Mouse (Mus musculus) hindbrain, embryonic 13.5 days (tissue): ENCODE measurements at regions not wholly inside any gene's neighbourhood (a gene's known extent, or its start where the extent isn't known, plus 50 kb on each side); places are given as distances from the start of the nearest gene placed in this dataset.

Experiments used
- ATAC-seq: fragments of 200-750 bp; cut with Nextera tagmentation; 2 replicates; pipeline ENCODE4 v1.8.0; 2017; ENCODE audit warnings: moderate TSS enrichment; ENCODE audit not compliant: low FRiP score
- H3K27ac ChIP-seq: fragments of 300-500 bp; sonication (generic); 2 replicates; pipeline ENCODE4 v1.5.1; 2015; ENCODE audit warnings: inconsistent platforms, mild to moderate bottlenecking, moderate library complexity
- H3K27me3 ChIP-seq: fragments of 300-500 bp; sonication (generic); 2 replicates; pipeline ENCODE4 v1.6.1; 2015; ENCODE audit warnings: mild to moderate bottlenecking, inconsistent platforms
- H3K36me3 ChIP-seq: fragments of 300-500 bp; sonication (generic); 2 replicates; pipeline ENCODE4 v1.6.1; 2015; ENCODE audit warnings: mild to moderate bottlenecking, inconsistent platforms
- H3K4me1 ChIP-seq: fragments of 300-500 bp; sonication (generic); replicated peaks from 2 replicates; pipeline ENCODE4 v1.6.1; 2015; ENCODE audit warnings: inconsistent platforms
- H3K4me2 ChIP-seq: fragments of 300-500 bp; sonication (generic); 2 replicates; pipeline ENCODE4 v1.6.1; 2015; ENCODE audit warnings: inconsistent platforms, mild to moderate bottlenecking, moderate library complexity
- H3K4me3 ChIP-seq: fragments of 300-500 bp; sonication (generic); 2 replicates; pipeline ENCODE4 v1.5.1; 2015; ENCODE audit warnings: mild to moderate bottlenecking, inconsistent platforms
- H3K9ac ChIP-seq: fragments of 300-500 bp; sonication (generic); 2 replicates; pipeline ENCODE4 v1.6.1; 2015; ENCODE audit warnings: mild to moderate bottlenecking, inconsistent platforms
- H3K9me3 ChIP-seq: fragments of 300-500 bp; sonication (generic); 2 replicates; pipeline ENCODE4 v1.6.1; 2016; ENCODE audit warnings: inconsistent platforms
- WGBS: fragments of 180-500 bp; shearing (Covaris S2); methylation state at CpG from one replicate; pipeline ENCODE4 v1.1.7; 2015; 5-methylcytosine and 5-hydroxymethylcytosine counted together

DNA sequence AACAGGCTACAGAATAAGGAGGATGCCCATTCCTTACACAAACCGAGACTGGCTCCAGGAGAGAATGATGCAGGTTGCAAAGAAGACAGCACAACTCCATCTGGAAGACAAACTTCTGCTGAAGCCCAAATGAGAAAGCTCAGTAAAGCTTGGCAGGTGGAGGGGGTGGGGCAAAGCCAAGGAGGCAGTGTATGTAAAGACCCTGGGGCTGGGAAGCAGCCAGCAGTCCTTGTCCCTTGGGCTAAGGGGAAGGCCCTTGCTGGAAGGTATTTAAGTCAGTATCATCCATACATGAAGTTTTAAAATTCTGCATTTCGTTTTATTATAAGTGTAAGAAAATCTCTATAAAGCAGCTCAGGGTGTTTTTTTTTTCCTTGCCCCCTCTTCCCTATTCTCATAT lies 182.3 kb upstream of the Kdm8 start:
- Histone ChIP-seq H3K9me3 (no peaks in the 10 kb centered on the region), H3K4me3 (no peak overlapping the region), H3K4me2 (no peak overlapping the region), H3K27me3 (no peaks in the 10 kb centered on the region), H3K4me1 (peaks cover 25% of the 10 kb centered on the region), H3K9ac (no peak overlapping the region), H3K27ac (peak overlapping the region; percentile 78), H3K36me3 (no peaks in the 10 kb centered on the region)
- WGBS = 78% methylated on average over 2 of the region's 2 CpGs
- no peak for ATAC-seq

DNA sequence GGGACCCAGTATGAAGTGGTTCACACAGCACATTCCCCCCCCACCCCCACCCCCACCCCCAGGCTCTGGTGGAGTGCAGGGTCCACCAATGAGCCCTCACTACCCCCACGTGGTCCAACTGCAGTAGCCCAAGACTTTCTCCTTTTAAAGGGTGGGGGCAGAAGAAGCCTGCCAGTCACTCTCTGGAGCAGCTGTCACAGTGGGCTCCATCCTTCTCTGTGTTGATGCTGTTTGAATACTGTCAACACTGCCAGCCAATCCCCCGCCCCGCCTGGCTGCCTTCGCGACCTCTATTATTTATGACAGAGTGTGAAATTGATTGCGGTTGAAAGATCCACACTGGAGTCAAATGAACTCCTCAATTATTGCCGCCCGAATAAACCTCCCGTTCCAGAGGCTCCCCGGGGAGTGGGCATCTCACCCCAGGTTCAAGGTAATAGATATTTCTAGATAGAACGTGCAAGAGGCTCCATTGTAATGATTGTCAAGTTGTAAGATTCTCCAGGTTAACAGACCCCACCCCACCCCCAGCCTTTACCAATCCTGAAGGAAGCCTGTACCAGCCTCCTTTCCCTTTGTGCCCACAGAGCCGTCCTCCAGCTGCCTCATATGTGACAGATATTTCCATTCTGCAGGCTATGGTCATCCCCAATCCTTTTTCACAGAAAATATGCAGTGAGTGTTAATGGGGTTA lies 181.7 kb upstream of the Kdm8 start:
- ATAC-seq = peak; percentile 87
- Histone ChIP-seq H3K9me3 (no peaks in the 10 kb centered on the region), H3K36me3 (no peaks in the 10 kb centered on the region), H3K9ac (no peak overlapping the region), H3K27ac (peak overlapping the region; percentile 78), H3K27me3 (no peaks in the 10 kb centered on the region), H3K4me3 (no peak overlapping the region), H3K4me1 (peaks cover 25% of the 10 kb centered on the region), H3K4me2 (peak overlapping the region; percentile 29)
- 26% methylated on average over 12 of the region's 12 CpGs for WGBS

DNA sequence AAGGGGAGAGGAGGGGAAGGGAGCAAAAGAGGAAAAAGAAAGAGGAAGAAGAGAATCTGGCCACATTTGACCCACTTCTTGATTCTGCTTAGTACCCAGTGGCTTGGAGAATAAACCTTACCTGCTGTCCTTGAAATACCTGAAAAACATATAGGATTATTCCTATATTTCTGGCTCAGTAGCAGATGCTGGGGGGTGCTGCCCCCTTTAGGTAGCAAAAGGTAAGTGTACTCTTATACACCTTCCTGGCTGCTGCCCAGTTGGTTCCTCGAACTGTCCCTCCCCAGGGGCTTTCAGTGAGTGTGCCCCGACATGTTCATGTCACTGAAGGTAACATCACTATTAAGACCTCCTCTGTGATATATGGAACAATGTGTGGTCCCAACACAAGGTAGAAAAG lies 180.7 kb upstream of the Kdm8 start:
- Histone ChIP-seq H3K9me3 (no peaks in the 10 kb centered on the region), H3K9ac (no peak overlapping the region), H3K27me3 (no peaks in the 10 kb centered on the region), H3K4me3 (no peak overlapping the region), H3K27ac (peak overlapping the region; percentile 78; the same call in 1 of the 2 replicates), H3K4me2 (no peak overlapping the region), H3K36me3 (no peaks in the 10 kb centered on the region), H3K4me1 (peaks cover 25% of the 10 kb centered on the region)
- 65% methylated on average over 2 of the region's 2 CpGs for WGBS
- no peak for ATAC-seq

DNA sequence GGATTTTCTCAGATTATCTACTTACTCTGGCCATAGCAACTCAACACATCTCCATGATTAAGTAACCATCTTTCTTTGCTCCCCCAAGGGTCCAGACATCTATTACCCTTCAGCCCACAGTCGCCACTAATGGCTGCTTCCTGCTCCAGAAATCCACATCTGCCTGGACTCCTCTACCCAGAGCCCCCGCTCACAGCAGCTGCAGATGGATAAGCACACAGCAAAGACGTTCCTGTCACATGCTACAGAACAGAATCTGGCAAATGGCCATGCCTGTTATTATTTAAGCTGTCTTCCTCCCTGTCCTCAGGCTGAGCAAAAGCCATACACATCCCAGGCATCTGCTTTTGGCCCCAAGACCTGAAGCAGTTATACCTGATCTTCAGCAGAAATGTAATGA lies 173.8 kb upstream of the Kdm8 start:
- ATAC-seq = no peak
- Histone ChIP-seq H3K4me3 (no peak overlapping the region), H3K36me3 (no peaks in the 10 kb centered on the region), H3K27ac (no peak overlapping the region), H3K4me2 (no peak overlapping the region), H3K9ac (no peak overlapping the region), H3K4me1 (peaks cover 11% of the 10 kb centered on the region), H3K9me3 (no peaks in the 10 kb centered on the region), H3K27me3 (no peaks in the 10 kb centered on the region)
- 43% methylated on average over 3 of the region's 3 CpGs for WGBS

DNA sequence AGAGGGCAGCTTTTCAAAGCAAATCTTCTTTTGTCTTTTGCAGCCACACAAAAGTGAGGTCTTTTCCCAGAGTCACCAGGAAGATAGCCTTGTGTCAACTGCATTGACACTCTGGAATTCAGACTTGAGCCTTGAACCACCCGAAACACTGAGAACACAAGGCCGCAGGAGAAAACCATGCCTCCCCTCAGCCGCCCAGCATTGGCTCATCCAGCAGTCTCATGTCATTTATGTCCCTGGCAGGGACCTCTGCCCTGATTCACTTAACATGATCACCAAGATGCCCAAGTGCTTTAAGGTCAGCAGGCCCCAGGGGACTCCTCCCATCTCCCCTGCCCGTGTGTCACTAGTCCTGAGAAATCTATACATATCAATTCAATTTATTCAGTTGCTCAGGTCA lies 173.1 kb upstream of the Kdm8 start:
- H3K36me3 ChIP-seq = no peaks in the 10 kb centered on the region
- WGBS = 78% methylated on average over 4 of the region's 4 CpGs
- H3K9ac ChIP-seq = no peak overlapping the region
- no peak overlapping the region for H3K4me2 ChIP-seq
- H3K4me3 ChIP-seq = no peak overlapping the region
- peaks cover 6% of the 10 kb centered on the region for H3K4me1 ChIP-seq
- no peak for ATAC-seq
- no peaks in the 10 kb centered on the region for H3K9me3 ChIP-seq
- H3K27ac ChIP-seq = no peak overlapping the region
- no peaks in the 10 kb centered on the region for H3K27me3 ChIP-seq

DNA sequence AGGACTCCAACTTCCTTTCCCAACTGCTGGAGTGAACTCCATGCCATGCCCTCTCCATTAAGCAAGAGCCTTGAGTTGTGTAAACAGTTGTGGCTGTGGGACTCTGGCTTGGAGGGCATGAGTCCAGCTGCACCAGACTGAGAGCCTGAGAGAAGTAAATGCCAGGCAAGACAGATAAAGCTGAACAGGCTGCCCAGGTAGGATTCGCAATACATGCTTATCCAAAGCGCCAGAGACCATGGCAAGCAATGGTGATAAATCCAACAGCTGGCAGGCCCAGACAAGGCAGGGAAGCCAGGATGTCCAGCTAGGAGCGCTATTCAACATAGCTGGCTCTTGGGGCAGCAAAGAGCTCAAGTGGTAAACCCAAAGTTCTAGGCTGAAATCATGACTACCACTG lies 163.1 kb upstream of the Kdm8 start:
- no peaks in the 10 kb centered on the region for H3K36me3 ChIP-seq
- no peak overlapping the region for H3K4me2 ChIP-seq
- no peaks in the 10 kb centered on the region for H3K4me1 ChIP-seq
- ATAC-seq = no peak
- 88% methylated on average over 3 of the region's 3 CpGs for WGBS
- no peak overlapping the region for H3K27ac ChIP-seq
- H3K9me3 ChIP-seq = no peaks in the 10 kb centered on the region
- no peak overlapping the region for H3K9ac ChIP-seq
- H3K27me3 ChIP-seq = no peaks in the 10 kb centered on the region
- H3K4me3 ChIP-seq = no peak overlapping the region

DNA sequence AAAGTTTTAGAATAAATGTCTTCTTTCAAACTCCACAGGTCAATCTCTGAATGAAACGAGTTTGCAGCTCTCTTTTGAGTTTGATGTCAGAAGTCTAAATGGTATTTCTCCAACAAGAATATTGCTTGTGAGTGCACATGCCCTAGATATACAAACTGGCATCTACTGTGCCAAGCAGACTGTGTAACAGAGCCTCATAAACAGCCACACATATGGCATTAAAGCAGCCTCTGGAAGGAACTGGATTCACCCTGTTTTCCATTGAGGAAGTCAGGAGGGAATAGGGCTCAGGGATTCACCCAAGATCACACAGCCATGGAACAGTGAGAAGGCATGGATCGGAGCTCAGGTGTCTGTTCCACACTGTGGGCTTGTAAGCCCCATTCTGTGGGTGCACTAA lies 149.2 kb upstream of the Kdm8 start:
- no peaks in the 10 kb centered on the region for H3K4me1 ChIP-seq
- 80% methylated on average over 2 of the region's 2 CpGs for WGBS
- ATAC-seq = no peak
- no peak overlapping the region for H3K4me3 ChIP-seq
- no peaks in the 10 kb centered on the region for H3K27me3 ChIP-seq
- no peaks in the 10 kb centered on the region for H3K36me3 ChIP-seq
- H3K9ac ChIP-seq = no peak overlapping the region
- H3K27ac ChIP-seq = no peak overlapping the region
- no peaks in the 10 kb centered on the region for H3K9me3 ChIP-seq
- no peak overlapping the region for H3K4me2 ChIP-seq

DNA sequence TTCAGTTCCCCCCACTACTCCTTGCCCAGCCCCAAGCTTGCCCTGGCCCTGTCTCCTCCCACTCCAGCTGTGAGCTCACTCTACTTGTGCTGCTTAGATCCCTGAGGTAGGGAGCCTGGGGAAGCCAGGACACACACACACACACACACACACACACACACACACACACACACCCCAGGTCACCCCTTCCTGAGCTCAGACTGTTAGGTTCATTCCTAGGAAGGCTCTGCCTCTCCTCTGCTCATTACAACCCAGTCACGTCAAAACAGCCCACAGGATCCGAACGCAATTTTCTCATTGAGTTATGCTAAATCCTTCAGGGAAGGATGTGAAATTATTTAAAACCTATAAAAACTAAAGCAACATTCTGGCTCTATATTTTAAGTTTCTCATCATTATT lies 136.0 kb upstream of the Kdm8 start:
- no peak overlapping the region for H3K4me2 ChIP-seq
- H3K4me3 ChIP-seq = no peak overlapping the region
- peaks cover 5% of the 10 kb centered on the region for H3K4me1 ChIP-seq
- no peak overlapping the region for H3K9ac ChIP-seq
- 72% methylated on average over 3 of the region's 3 CpGs for WGBS
- H3K27ac ChIP-seq = no peak overlapping the region
- no peaks in the 10 kb centered on the region for H3K9me3 ChIP-seq
- no peaks in the 10 kb centered on the region for H3K36me3 ChIP-seq
- no peaks in the 10 kb centered on the region for H3K27me3 ChIP-seq
- 0 out of 2 replicates have a peak, but pooled peaks have one; percentile 24 for ATAC-seq

DNA sequence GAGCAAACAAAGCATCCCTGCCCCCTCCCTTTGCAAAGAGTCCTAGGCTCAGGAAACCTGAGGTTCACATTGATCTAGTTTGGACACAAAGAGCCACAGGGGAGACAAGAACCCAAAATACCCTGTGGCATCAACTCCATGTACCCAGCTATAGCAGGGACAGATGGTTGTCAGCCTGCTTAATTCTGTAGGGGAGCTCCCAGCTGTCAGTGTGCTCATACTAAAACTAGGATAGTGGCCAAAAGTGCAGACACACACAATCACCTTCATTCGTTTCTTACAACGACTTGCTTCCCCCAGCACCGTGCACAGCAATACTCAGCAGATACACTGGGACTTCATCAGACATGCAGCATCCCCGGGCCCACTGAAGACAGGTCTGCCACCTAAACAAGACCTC lies 133.5 kb upstream of the Kdm8 start:
- Histone ChIP-seq H3K9ac (no peak overlapping the region), H3K4me2 (no peak overlapping the region), H3K4me3 (no peak overlapping the region), H3K27ac (no peak overlapping the region), H3K27me3 (no peaks in the 10 kb centered on the region), H3K9me3 (no peaks in the 10 kb centered on the region), H3K36me3 (no peaks in the 10 kb centered on the region), H3K4me1 (peaks cover 5% of the 10 kb centered on the region)
- ATAC-seq = no peak
- 67% methylated on average over 4 of the region's 4 CpGs for WGBS

DNA sequence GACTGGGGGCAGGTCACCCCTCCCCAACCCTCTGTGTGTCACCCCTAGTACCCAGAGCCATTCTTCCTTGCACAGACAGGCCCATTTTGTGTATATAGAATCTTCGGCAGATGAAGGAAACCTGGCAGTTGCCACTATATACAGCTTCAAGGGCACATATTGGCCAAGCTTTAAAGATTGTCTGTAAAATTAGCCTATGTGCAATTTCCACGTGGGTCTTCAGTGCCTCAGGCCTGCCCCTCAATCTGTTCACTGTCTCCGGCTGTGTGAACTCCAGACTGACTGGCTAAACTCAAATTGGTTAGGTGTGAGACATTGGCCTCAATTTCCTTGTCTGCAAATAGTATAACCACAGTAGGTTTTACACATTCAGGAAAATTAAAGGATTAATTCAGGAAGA lies 130.9 kb upstream of the Kdm8 start:
- Histone ChIP-seq H3K9me3 (no peaks in the 10 kb centered on the region), H3K27me3 (0 out of 2 replicates have a peak, but pooled peaks cover 3% of the 10 kb centered on the region), H3K4me2 (no peak overlapping the region), H3K9ac (no peak overlapping the region), H3K36me3 (no peaks in the 10 kb centered on the region), H3K27ac (no peak overlapping the region), H3K4me1 (peaks cover 5% of the 10 kb centered on the region), H3K4me3 (no peak overlapping the region)
- ATAC-seq = no peak
- 83% methylated on average over 3 of the region's 3 CpGs for WGBS

DNA sequence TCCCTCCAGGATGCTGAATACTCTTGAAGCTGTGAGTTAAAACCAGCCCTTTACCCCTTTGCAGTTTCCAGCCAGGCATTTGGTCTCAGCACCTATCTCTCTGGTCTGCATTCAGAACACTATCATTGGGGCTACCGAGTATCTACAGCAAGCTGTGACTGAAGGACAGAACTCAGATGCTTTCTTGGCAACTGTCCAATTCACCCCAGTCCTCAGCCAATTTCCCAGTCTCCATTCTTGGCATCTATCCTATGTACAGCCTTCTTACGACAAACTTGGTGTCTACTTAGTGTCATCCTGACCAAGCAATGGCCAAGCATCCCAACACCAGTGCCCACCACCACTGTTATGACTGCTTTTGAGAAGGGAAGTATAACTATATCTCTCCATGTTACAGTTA lies 109.7 kb upstream of the Kdm8 start:
- no peak overlapping the region for H3K4me3 ChIP-seq
- peaks cover 13% of the 10 kb centered on the region; the same call in 1 of the 2 replicates for H3K4me1 ChIP-seq
- H3K9ac ChIP-seq = no peak overlapping the region
- no peaks in the 10 kb centered on the region for H3K36me3 ChIP-seq
- WGBS = 71% methylated on average over 2 of the region's 2 CpGs
- H3K4me2 ChIP-seq = no peak overlapping the region
- ATAC-seq = no peak
- H3K9me3 ChIP-seq = no peaks in the 10 kb centered on the region
- no peak overlapping the region for H3K27ac ChIP-seq
- H3K27me3 ChIP-seq = peaks cover 57% of the 10 kb centered on the region

DNA sequence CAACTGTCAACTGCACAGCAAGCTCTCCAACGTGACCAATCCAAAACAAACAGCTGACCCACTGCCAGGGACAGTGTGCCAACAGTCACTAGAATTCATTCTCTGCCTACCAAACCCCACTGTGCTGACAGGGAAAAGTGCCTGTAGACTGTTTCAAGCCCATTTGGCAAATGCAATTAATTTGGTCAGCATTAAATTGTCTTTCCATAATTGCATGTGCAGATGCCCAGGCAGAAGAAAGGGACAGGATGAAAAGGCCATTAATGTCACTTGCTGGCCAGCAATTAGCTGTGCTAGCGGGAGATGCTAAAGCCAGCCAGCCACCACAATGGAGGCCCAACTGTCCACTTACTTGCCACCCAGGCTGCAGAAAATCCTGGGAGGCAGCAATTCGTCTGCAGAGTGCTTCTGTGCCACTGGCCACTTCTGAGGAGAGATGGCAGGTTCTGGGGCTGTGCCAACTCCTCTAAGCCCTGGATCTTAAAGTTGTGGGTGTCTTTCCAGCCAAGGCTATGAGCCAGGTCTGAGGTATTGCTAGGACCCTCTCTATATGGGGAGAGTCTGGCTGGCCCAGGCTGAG lies 108.8 kb upstream of the Kdm8 start:
- Histone ChIP-seq H3K9me3 (no peaks in the 10 kb centered on the region), H3K9ac (no peak overlapping the region), H3K4me2 (no peak overlapping the region), H3K36me3 (no peaks in the 10 kb centered on the region), H3K4me3 (no peak overlapping the region), H3K27ac (peak overlapping the region; percentile 18; the same call in 1 of the 2 replicates), H3K4me1 (peaks cover 22% of the 10 kb centered on the region), H3K27me3 (peaks cover 48% of the 10 kb centered on the region)
- 34% methylated on average over 3 of the region's 3 CpGs for whole genome bisulfite sequencing
- ATAC-seq = peak; percentile 75

DNA sequence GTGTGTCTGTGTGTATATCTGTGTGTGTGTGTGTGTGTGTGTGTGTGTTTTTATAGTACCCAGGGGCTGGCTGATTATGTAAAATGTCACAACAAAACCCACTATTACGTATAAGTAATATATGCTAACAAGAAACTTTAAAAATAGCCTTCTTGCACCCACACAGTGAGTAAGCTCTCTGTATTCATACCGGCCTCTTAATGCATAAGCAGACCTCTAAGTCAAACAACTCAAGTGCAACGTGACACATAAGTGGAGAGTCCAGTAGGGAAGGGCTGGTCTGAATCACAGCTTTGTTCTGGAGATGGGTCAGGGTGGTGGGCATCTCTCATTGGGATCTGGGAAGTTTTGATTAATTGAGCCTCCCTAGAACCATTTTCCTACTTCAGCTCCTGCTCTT lies 107.7 kb upstream of the Kdm8 start:
- no peak for ATAC-seq

More for the DNA sequence above, 107.7 kb upstream of the Kdm8 start:
- Histone ChIP-seq H3K4me2 (no peak overlapping the region), H3K27me3 (peaks cover 37% of the 10 kb centered on the region), H3K4me1 (peaks cover 28% of the 10 kb centered on the region), H3K36me3 (no peaks in the 10 kb centered on the region), H3K4me3 (no peak overlapping the region), H3K9ac (no peak overlapping the region), H3K9me3 (no peaks in the 10 kb centered on the region), H3K27ac (no peak overlapping the region)
- 83% methylated on average over 3 of the region's 3 CpGs for WGBS
